Mouse (Mus musculus) embryonic facial prominence, embryonic 13.5 days (tissue): ENCODE results near the gene Jade2. TPM values are rescaled to one million over a fixed set of nuclear protein-coding genes. Genes with fewer than 3 reads are reported as not detected.

ENCODE experiments used
- ATAC-seq: fragments of 200-750 bp; cut with Nextera tagmentation; 2 replicates; pipeline ENCODE4 v1.8.0; 2017; ENCODE audit warnings: low read depth; ENCODE audit not compliant: insufficient number of reproducible peaks, insufficient read depth, low FRiP score, low TSS enrichment
- H3K27ac ChIP-seq: fragments of 300-500 bp; sonication (generic); 2 replicates; pipeline ENCODE4 v1.5.1; 2015; ENCODE audit warnings: moderate library complexity, mild to moderate bottlenecking, inconsistent platforms
- H3K27me3 ChIP-seq: fragments of 300-500 bp; sonication (generic); 2 replicates; pipeline ENCODE4 v1.6.1; 2015; ENCODE audit warnings: mild to moderate bottlenecking, inconsistent platforms
- H3K36me3 ChIP-seq: fragments of 300-500 bp; sonication (generic); 2 replicates; pipeline ENCODE4 v1.6.1; 2015; ENCODE audit warnings: mild to moderate bottlenecking, inconsistent platforms
- H3K4me1 ChIP-seq: fragments of 300-500 bp; sonication (generic); 2 replicates; pipeline ENCODE4 v1.6.1; 2015; ENCODE audit warnings: inconsistent platforms
- H3K4me2 ChIP-seq: fragments of 300-500 bp; sonication (generic); 2 replicates; pipeline ENCODE4 v1.6.1; 2015; ENCODE audit warnings: moderate library complexity, mild to moderate bottlenecking, inconsistent platforms
- H3K4me3 ChIP-seq: fragments of 300-500 bp; sonication (generic); 2 replicates; pipeline ENCODE4 v1.5.1; 2015; ENCODE audit warnings: mild to moderate bottlenecking, inconsistent platforms
- H3K9ac ChIP-seq: fragments of 300-500 bp; sonication (generic); 2 replicates; pipeline ENCODE4 v1.6.1; 2015; ENCODE audit warnings: mild to moderate bottlenecking, inconsistent platforms
- H3K9me3 ChIP-seq: fragments of 300-500 bp; sonication (generic); 2 replicates; pipeline ENCODE4 v1.6.1; 2016; ENCODE audit warnings: inconsistent platforms
- WGBS: fragments of 180-500 bp; shearing (Covaris S2); methylation state at CpG from one replicate; pipeline ENCODE4 v1.1.7; 2015; ENCODE audit warnings: mixed read lengths; 5-methylcytosine and 5-hydroxymethylcytosine counted together
- polyA plus RNA-seq: library from polyadenylated mRNA; unstranded; fragments of >200 nt; fragmentation: Nextera tagmentation; extraction: Ambion mirVana; gene quantifications from 2 replicates; pipeline ENCODE4 v1.2.1, GENCODE M21; 2015

Gene Jade2
- polyA plus RNA-seq, 1 experiment from 2014 or later = 2.7 TPM

GRCm38 (mm10) chr11:51876943-51877344 is 19.5 kb upstream of the Jade2 start:
- Histone ChIP-seq H3K4me1 (peaks cover 13% of the 10 kb centered on the region), H3K4me3 (no peak overlapping the region), H3K9me3 (no peaks in the 10 kb centered on the region), H3K27ac (no peak overlapping the region), H3K4me2 (no peak overlapping the region), H3K27me3 (no peaks in the 10 kb centered on the region), H3K9ac (no peak overlapping the region), H3K36me3 (no peaks in the 10 kb centered on the region)
- WGBS = 70% methylated on average over 4 of the region's 4 CpGs
- ATAC-seq = no peak

GRCm38 (mm10) chr11:51875792-51876195 is 18.3 kb upstream of the Jade2 start:
- H3K4me3 ChIP-seq = no peak overlapping the region
- no peak overlapping the region for H3K9ac ChIP-seq
- no peaks in the 10 kb centered on the region for H3K9me3 ChIP-seq
- no peak overlapping the region for H3K27ac ChIP-seq
- no peak for ATAC-seq
- no peaks in the 10 kb centered on the region for H3K27me3 ChIP-seq
- H3K4me2 ChIP-seq = no peak overlapping the region
- WGBS = 9% methylated on average over 4 of the region's 4 CpGs
- H3K4me1 ChIP-seq = peaks cover 13% of the 10 kb centered on the region
- no peaks in the 10 kb centered on the region for H3K36me3 ChIP-seq

- Histone ChIP-seq H3K27me3 (no peaks in the 10 kb centered on the region), H3K36me3 (no peaks in the 10 kb centered on the region), H3K4me2 (no peak overlapping the region), H3K27ac (no peak overlapping the region; the same call in 1 of the 2 replicates), H3K4me3 (no peak overlapping the region), H3K4me1 (peaks cover 13% of the 10 kb centered on the region), H3K9me3 (no peaks in the 10 kb centered on the region), H3K9ac (no peak overlapping the region)
- ATAC-seq = no peak
- 44% methylated on average over 1 of the region's 1 CpGs for WGBS
Measured at GRCm38 (mm10) chr11:51875086-51875485, 17.6 kb upstream of the Jade2 start.

- peak overlapping the region; percentile 53; the same call in 1 of the 2 replicates for H3K27ac ChIP-seq
- no peaks in the 10 kb centered on the region for H3K36me3 ChIP-seq
- WGBS = 77% methylated on average over 7 of the region's 7 CpGs
- no peak for ATAC-seq
- peaks cover 13% of the 10 kb centered on the region for H3K4me1 ChIP-seq
- H3K9ac ChIP-seq = no peak overlapping the region
- no peaks in the 10 kb centered on the region for H3K27me3 ChIP-seq
- H3K4me3 ChIP-seq = no peak overlapping the region
- H3K9me3 ChIP-seq = no peaks in the 10 kb centered on the region
- H3K4me2 ChIP-seq = no peak overlapping the region
Measured at GRCm38 (mm10) chr11:51874266-51875036, 17.0 kb upstream of the Jade2 start.

- Histone ChIP-seq H3K4me3 (no peak overlapping the region), H3K4me2 (no peak overlapping the region), H3K36me3 (no peaks in the 10 kb centered on the region), H3K27ac (no peak overlapping the region), H3K9me3 (no peaks in the 10 kb centered on the region), H3K4me1 (peaks cover 13% of the 10 kb centered on the region), H3K9ac (no peak overlapping the region), H3K27me3 (no peaks in the 10 kb centered on the region)
- ATAC-seq = no peak
- 93% methylated on average over 5 of the region's 5 CpGs for WGBS
Measured at GRCm38 (mm10) chr11:51873141-51873540, 15.7 kb upstream of the Jade2 start.

GRCm38 (mm10) chr11:51867261-51867660 is 9.8 kb upstream of the Jade2 start:
- no peak overlapping the region for H3K27ac ChIP-seq
- H3K9ac ChIP-seq = no peak overlapping the region
- 88% methylated on average over 10 of the region's 10 CpGs for WGBS
- no peaks in the 10 kb centered on the region for H3K4me1 ChIP-seq
- no peaks in the 10 kb centered on the region for H3K9me3 ChIP-seq
- H3K36me3 ChIP-seq = no peaks in the 10 kb centered on the region
- no peak overlapping the region for H3K4me2 ChIP-seq
- no peak overlapping the region for H3K4me3 ChIP-seq
- no peaks in the 10 kb centered on the region for H3K27me3 ChIP-seq
- no peak for ATAC-seq

GRCm38 (mm10) chr11:51866020-51866419 is 8.6 kb upstream of the Jade2 start:
- Histone ChIP-seq H3K4me3 (no peak overlapping the region), H3K36me3 (no peaks in the 10 kb centered on the region), H3K27ac (no peak overlapping the region), H3K4me2 (no peak overlapping the region), H3K9ac (no peak overlapping the region), H3K9me3 (no peaks in the 10 kb centered on the region), H3K4me1 (no peaks in the 10 kb centered on the region), H3K27me3 (no peaks in the 10 kb centered on the region)
- ATAC-seq = no peak
- WGBS = 63% methylated on average over 3 of the region's 3 CpGs

- H3K9ac ChIP-seq = no peak overlapping the region
- no peaks in the 10 kb centered on the region for H3K36me3 ChIP-seq
- H3K4me2 ChIP-seq = no peak overlapping the region
- peaks cover 4% of the 10 kb centered on the region for H3K4me1 ChIP-seq
- 0 out of 2 replicates have a peak, but pooled peaks cover 6% of the 10 kb centered on the region for H3K27me3 ChIP-seq
- H3K4me3 ChIP-seq = no peak overlapping the region
- 86% methylated on average over 8 of the region's 8 CpGs for WGBS
- no peak overlapping the region for H3K27ac ChIP-seq
- no peaks in the 10 kb centered on the region for H3K9me3 ChIP-seq
- ATAC-seq = no peak
Measured at GRCm38 (mm10) chr11:51860666-51861065, 3.2 kb upstream of the Jade2 start.

GRCm38 (mm10) chr11:51859561-51859960 is 2.1 kb upstream of the Jade2 start:
- Histone ChIP-seq H3K27ac (0 out of 2 replicates have a peak overlapping the region, but pooled peaks have one; percentile 22), H3K4me3 (no peak overlapping the region), H3K9me3 (no peaks in the 10 kb centered on the region), H3K4me2 (no peak overlapping the region), H3K27me3 (0 out of 2 replicates have a peak, but pooled peaks cover 6% of the 10 kb centered on the region), H3K9ac (no peak overlapping the region), H3K4me1 (peaks cover 12% of the 10 kb centered on the region), H3K36me3 (no peaks in the 10 kb centered on the region)
- ATAC-seq = no peak
- 33% methylated on average over 2 of the region's 2 CpGs for WGBS

- H3K9ac ChIP-seq = peak overlapping the region; percentile 89
- H3K36me3 ChIP-seq = no peaks in the 10 kb centered on the region
- under 1% methylated on average over 28 of the region's 28 CpGs for WGBS
- H3K4me1 ChIP-seq = peaks cover 21% of the 10 kb centered on the region
- H3K9me3 ChIP-seq = no peaks in the 10 kb centered on the region
- H3K4me2 ChIP-seq = peak overlapping the region; percentile 89
- 0 out of 2 replicates have a peak, but pooled peaks cover 6% of the 10 kb centered on the region for H3K27me3 ChIP-seq
- peak; percentile 54; the same call in 1 of the 2 replicates for ATAC-seq
- peak overlapping the region; percentile 96 for H3K27ac ChIP-seq
- peak overlapping the region; percentile 80 for H3K4me3 ChIP-seq
Measured at GRCm38 (mm10) chr11:51858528-51859051, 1.1 kb upstream of the Jade2 start.

GRCm38 (mm10) chr11:51857818-51858527 is 520 bp upstream of the Jade2 start:
- peaks cover 27% of the 10 kb centered on the region for H3K4me1 ChIP-seq
- under 1% methylated on average over 52 of the region's 52 CpGs for WGBS
- H3K9ac ChIP-seq = peak overlapping the region; percentile 89
- H3K4me3 ChIP-seq = peak overlapping the region; percentile 80
- no peaks in the 10 kb centered on the region for H3K9me3 ChIP-seq
- no peaks in the 10 kb centered on the region for H3K36me3 ChIP-seq
- H3K4me2 ChIP-seq = peak overlapping the region; percentile 89
- peak; percentile 12 for ATAC-seq
- H3K27me3 ChIP-seq = 0 out of 2 replicates have a peak, but pooled peaks cover 6% of the 10 kb centered on the region
- H3K27ac ChIP-seq = peak overlapping the region; percentile 96
